ENCODE assay signal across 12 mouse cellular contexts in the genomic region with DNA sequence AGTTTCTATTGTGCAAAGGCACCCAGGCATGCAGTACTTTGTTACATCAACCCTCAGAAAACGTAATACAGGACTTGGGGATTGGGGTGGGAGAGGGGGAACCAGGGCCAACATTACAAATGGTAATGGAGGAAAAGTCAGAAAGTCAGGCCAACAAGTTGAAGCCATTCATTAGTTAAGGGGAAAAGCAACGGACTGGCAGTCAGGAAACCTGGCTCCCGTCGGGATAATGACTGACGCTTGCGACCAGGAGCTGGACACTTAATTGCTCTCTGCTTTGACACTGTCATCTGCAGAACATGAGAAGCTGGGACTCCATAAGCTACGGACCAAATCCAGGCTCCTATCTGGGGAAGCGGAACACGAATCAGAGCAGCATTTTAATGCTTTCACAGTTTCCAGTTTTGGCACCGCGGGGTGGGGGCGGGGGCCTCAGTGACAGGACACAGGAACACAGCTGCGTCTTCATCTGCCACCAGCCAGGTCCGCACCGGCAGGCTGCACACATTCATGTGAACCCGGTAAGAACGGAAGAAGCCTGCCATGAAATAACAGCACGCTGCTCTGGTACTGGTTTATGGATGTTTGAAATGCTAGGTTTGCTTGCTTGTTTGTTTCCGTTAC. TPM values are rescaled to one million over a fixed set of nuclear protein-coding genes. Genes with fewer than 3 reads are reported as not detected.
DNase-seq lines count a peak whose midpoint lies in the region; ATAC-seq and TF ChIP-seq lines count a peak whose summit lies in the region.
"Had no signal": no experiment of that assay in that cellular context is flagged by ENCODE, and none has a peak within 500 bp of the region (broad histone marks: within the 10 kb centered on the region; RNA-seq: fewer than 3 reads in every experiment).

No protein-coding gene starts in this region.

- peak overlapping the region; percentile 48 for H3K4me2 ChIP-seq in hindbrain, postnatal 0 days (ENCODE audit: low read depth, low read length)
- H3K4me2 ChIP-seq in neural tube, embryonic 15.5 days = peak overlapping the region; percentile 30
- H3K4me2 ChIP-seq: embryonic facial prominence, embryonic 15.5 days; liver, embryonic 15.5 days had no signal

- no peak for DNase-seq in gastrocnemius, adult 2 months
- DNase-seq in gastrocnemius, adult 8-10 months (ENCODE audit: low spot score in 2 of 2) = no peak
- DNase-seq in right cerebral cortex, postnatal 10 days (ENCODE audit: low spot score in 2 of 2) = peak; percentile 32 to 36
- no peak for DNase-seq in right cerebral cortex, adult 18-20 months
- peak; percentile 45 for DNase-seq in hindbrain, postnatal 0 days (ENCODE audit: low spot score)
- no peak for DNase-seq in layer of hippocampus, adult 11-12 months (ENCODE audit: low spot score)
- DNase-seq in urinary bladder, postnatal 36 days (ENCODE audit: low spot score in 2 of 2) = no peak

- no peaks in the 10 kb centered on the region for H3K9me3 ChIP-seq in hindbrain, postnatal 0 days (ENCODE audit: low read length)
- no peaks in the 10 kb centered on the region for H3K9me3 ChIP-seq in neural tube, embryonic 15.5 days (replicated peaks)
- H3K9me3 ChIP-seq: embryonic facial prominence, embryonic 15.5 days; liver, embryonic 15.5 days had no signal

- H3K4me3 ChIP-seq in gastrocnemius, adult 2 months = peak overlapping the region; percentile 50
- peak overlapping the region; percentile 15; the same call in 1 of the 2 replicates for H3K4me3 ChIP-seq in hindbrain, postnatal 0 days (ENCODE audit: low read length)
- H3K4me3 ChIP-seq in neural tube, embryonic 15.5 days (replicated peaks) = peak overlapping the region; percentile 2; the same call in 1 of the 2 replicates
- H3K4me3 ChIP-seq: embryonic facial prominence, embryonic 15.5 days; layer of hippocampus, adult 2 months; liver, embryonic 15.5 days had no signal

- H3K36me3 ChIP-seq in hindbrain, postnatal 0 days (ENCODE audit: insufficient read depth, low read length) = no peaks in the 10 kb centered on the region
- no peaks in the 10 kb centered on the region for H3K36me3 ChIP-seq in neural tube, embryonic 15.5 days
- H3K36me3 ChIP-seq: embryonic facial prominence, embryonic 15.5 days; liver, embryonic 15.5 days had no signal

- no peaks in the 10 kb centered on the region for H3K27me3 ChIP-seq in hindbrain, postnatal 0 days (ENCODE audit: insufficient read depth, low read length)
- H3K27me3 ChIP-seq in neural tube, embryonic 15.5 days (replicated peaks) = no peaks in the 10 kb centered on the region
- H3K27me3 ChIP-seq: embryonic facial prominence, embryonic 15.5 days; liver, embryonic 15.5 days had no signal

- no peak overlapping the region for H3K27ac ChIP-seq in gastrocnemius, adult 2 months
- no peak overlapping the region for H3K27ac ChIP-seq in hindbrain, postnatal 0 days
- no peak overlapping the region for H3K27ac ChIP-seq in neural tube, embryonic 15.5 days (replicated peaks)
- H3K27ac ChIP-seq: embryonic facial prominence, embryonic 15.5 days; layer of hippocampus, adult 2 months; liver, embryonic 15.5 days had no signal

- intact Hi-C loops in gastrocnemius, adult 2 months (cut with DNase I) = no loop called here

- WGBS in hindbrain, postnatal 0 days = 24% methylated on average over 19 of the region's 19 CpGs
- 43% methylated on average over 19 of the region's 19 CpGs for WGBS in neural tube, embryonic 15.5 days

- ATAC-seq in hindbrain, postnatal 0 days = peak; percentile 64; the same call in 1 of the 2 replicates
- no peak for ATAC-seq in neural tube, embryonic 15.5 days (ENCODE audit: low FRiP score)

- no peak overlapping the region for H3K9ac ChIP-seq in hindbrain, postnatal 0 days (replicated peaks; ENCODE audit: low read length)
- H3K9ac ChIP-seq in neural tube, embryonic 15.5 days (replicated peaks) = no peak overlapping the region
- H3K9ac ChIP-seq: embryonic facial prominence, embryonic 15.5 days; liver, embryonic 15.5 days had no signal

- TF ChIP-seq CTCF in gastrocnemius, adult 2 months (IDR thresholded peaks at IDR 0.05) = no peak
- no peak for TF ChIP-seq CTCF in hindbrain, postnatal 0 days (IDR thresholded peaks at IDR 0.05; ENCODE audit: low read depth)

- peaks cover 5% of the 10 kb centered on the region; the same call in 1 of the 2 replicates for H3K4me1 ChIP-seq in hindbrain, postnatal 0 days (ENCODE audit: insufficient read depth, low read length)
- peaks cover 15% of the 10 kb centered on the region for H3K4me1 ChIP-seq in neural tube, embryonic 15.5 days
- H3K4me1 ChIP-seq: liver, embryonic 15.5 days had no signal

RNA-seq across cellular contexts. Expression of a gene that starts 26.5 kb away (rescaled TPM):
- under 1 TPM in 1 of 2 experiments, not detected in 1; 0.10 TPM for total RNA-seq in gastrocnemius, adult 2 months (2021)
- under 1 TPM in 3 of 4 experiments, not detected in 1; 0.07 to 0.17 (median 0.08) TPM for total RNA-seq in gastrocnemius, adult 8-10 months (2022)
- total RNA-seq in hindbrain, postnatal 0 days (2014; rRNA removed) = 1.2 and 1.5 TPM in 2 replicates
- polyA plus RNA-seq in hindbrain, postnatal 0 days (2015; fragmentation: Nextera tagmentation; extraction: Ambion mirVana) = 0.98 and 1.5 TPM in 2 replicates
- 3.2 and 7.5 TPM in 2 replicates for polyA plus RNA-seq in neural tube, embryonic 15.5 days (2015; fragmentation: Nextera tagmentation; extraction: Ambion mirVana)
- total RNA-seq: heart, adult 8-10 months had no signal

Comparison
In these comparisons a context has a peak if more than half of its experiments do, and no peak if none do; other contexts are left out.
1. DNase-seq: peak in right cerebral cortex, postnatal 10 days (2 of 2) and hindbrain, postnatal 0 days (single experiment); none in gastrocnemius, adult 2 months (single experiment), gastrocnemius, adult 8-10 months (0 of 2), right cerebral cortex, adult 18-20 months (single experiment), layer of hippocampus, adult 11-12 months (single experiment) and urinary bladder, postnatal 36 days (0 of 2).
2. Peak in every context shown above with its lines, with median percentiles within 50 percentile points of each other: H3K4me3 ChIP-seq.